Mouse (Mus musculus) stomach, postnatal 0 days (tissue): ENCODE measurements around the gene Necap2. TPM values are rescaled to one million over a fixed set of nuclear protein-coding genes. Genes with fewer than 3 reads are reported as not detected.

Experiments
- ATAC-seq: fragments of 200-750 bp; cut with Nextera tagmentation; 2 replicates; pipeline ENCODE4 v1.8.0; 2017; ENCODE audit not compliant: low FRiP score, low TSS enrichment
- DNase-seq: peaks from one replicate; pipeline ENCODE4 v3.0.0-alpha.2; 2016; ENCODE audit warnings: low spot score
- H3K27ac ChIP-seq: fragments of 300-500 bp; sonication (generic); replicated peaks from 2 replicates; pipeline ENCODE4 v1.5.1; 2014; ENCODE audit warnings: mild to moderate bottlenecking, control low read depth
- H3K27me3 ChIP-seq: fragments of 300-500 bp; sonication (generic); 2 replicates; pipeline ENCODE4 v1.6.1; 2014; ENCODE audit warnings: low read length; ENCODE audit not compliant: control insufficient read depth, insufficient read depth
- H3K36me3 ChIP-seq: fragments of 300-500 bp; sonication (generic); 2 replicates; pipeline ENCODE4 v1.6.1; 2014; ENCODE audit warnings: low read length, mixed read lengths; ENCODE audit not compliant: control insufficient read depth, insufficient read depth
- H3K4me1 ChIP-seq: fragments of 300-500 bp; sonication (generic); replicated peaks from 2 replicates; pipeline ENCODE4 v1.6.1; 2014; ENCODE audit warnings: antibody characterized with exemption; ENCODE audit not compliant: control insufficient read depth, insufficient read depth
- H3K4me2 ChIP-seq: fragments of 300-500 bp; sonication (generic); replicated peaks from 2 replicates; pipeline ENCODE4 v1.6.1; 2014; ENCODE audit warnings: low read depth, mild to moderate bottlenecking, control low read depth, moderate library complexity
- H3K4me3 ChIP-seq: fragments of 300-500 bp; sonication (generic); 2 replicates; pipeline ENCODE4 v1.5.1; 2014; ENCODE audit warnings: low read depth, low read length, control low read depth
- H3K9ac ChIP-seq: fragments of 300-500 bp; sonication (generic); 2 replicates; pipeline ENCODE4 v1.6.1; 2014; ENCODE audit warnings: mild to moderate bottlenecking, low read length, control low read depth, mixed read lengths
- H3K9me3 ChIP-seq: fragments of 300-500 bp; sonication (generic); 2 replicates; pipeline ENCODE4 v1.6.1; 2016; ENCODE audit warnings: low read length; ENCODE audit not compliant: control insufficient read depth
- CTCF ChIP-seq: IDR thresholded peaks from 2 replicates; pipeline ENCODE4 v1.5.1; 2016; ENCODE audit warnings: antibody characterized with exemption, low read depth, mild to moderate bottlenecking, moderate library complexity
- EP300 ChIP-seq: optimal IDR thresholded peaks from 2 replicates; pipeline ENCODE3; 2016; ENCODE audit warnings: antibody characterized with exemption
- WGBS: fragments of 180-500 bp; shearing (Covaris S2); extraction: QIAGEN DNeasy Blood & Tissue Kit; methylation state at CpG from one replicate; pipeline ENCODE4 v1.1.7; 2014; 5-methylcytosine and 5-hydroxymethylcytosine counted together
- polyA plus RNA-seq: library from polyadenylated mRNA; unstranded; fragments of >200 nt; fragmentation: Nextera tagmentation; extraction: Ambion mirVana; gene quantifications from 2 replicates; pipeline ENCODE4 v1.2.1, GENCODE M21; 2015

Necap2 gene
- polyA plus RNA-seq, 1 experiment from 2014 or later = 77.7 TPM

DNA sequence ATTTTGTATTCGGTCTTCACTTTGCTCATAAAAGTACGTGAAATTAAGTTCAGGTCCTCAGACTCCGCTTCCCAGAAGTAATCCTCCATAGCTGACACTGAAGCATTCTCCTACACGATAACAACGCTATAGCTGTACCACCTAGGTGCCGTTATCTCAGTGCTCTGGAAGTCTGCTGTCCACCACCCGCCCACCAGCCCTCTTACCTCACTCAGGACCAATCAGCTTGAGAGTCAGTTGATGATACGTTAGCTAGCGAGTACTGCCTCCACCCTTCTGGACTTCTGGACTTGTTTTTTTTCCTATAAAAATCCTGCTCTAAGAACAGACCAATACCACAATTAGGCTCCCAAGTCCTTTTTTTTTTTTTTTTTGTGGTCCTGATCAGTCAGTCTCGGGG, 8.7 kb upstream of the Necap2 start:
- H3K9ac ChIP-seq = no peak overlapping the region
- no peak overlapping the region for H3K27ac ChIP-seq
- 64% methylated on average over 10 of the region's 10 CpGs for WGBS
- no peaks in the 10 kb centered on the region for H3K27me3 ChIP-seq
- H3K4me3 ChIP-seq = no peak overlapping the region
- TF ChIP-seq EP300 = no peak
- no peak for TF ChIP-seq CTCF
- no peak overlapping the region for H3K4me2 ChIP-seq
- DNase-seq (no peak), ATAC-seq (no peak)
- H3K9me3 ChIP-seq = no peaks in the 10 kb centered on the region
- H3K4me1 ChIP-seq = no peaks in the 10 kb centered on the region
- H3K36me3 ChIP-seq = no peaks in the 10 kb centered on the region

DNA sequence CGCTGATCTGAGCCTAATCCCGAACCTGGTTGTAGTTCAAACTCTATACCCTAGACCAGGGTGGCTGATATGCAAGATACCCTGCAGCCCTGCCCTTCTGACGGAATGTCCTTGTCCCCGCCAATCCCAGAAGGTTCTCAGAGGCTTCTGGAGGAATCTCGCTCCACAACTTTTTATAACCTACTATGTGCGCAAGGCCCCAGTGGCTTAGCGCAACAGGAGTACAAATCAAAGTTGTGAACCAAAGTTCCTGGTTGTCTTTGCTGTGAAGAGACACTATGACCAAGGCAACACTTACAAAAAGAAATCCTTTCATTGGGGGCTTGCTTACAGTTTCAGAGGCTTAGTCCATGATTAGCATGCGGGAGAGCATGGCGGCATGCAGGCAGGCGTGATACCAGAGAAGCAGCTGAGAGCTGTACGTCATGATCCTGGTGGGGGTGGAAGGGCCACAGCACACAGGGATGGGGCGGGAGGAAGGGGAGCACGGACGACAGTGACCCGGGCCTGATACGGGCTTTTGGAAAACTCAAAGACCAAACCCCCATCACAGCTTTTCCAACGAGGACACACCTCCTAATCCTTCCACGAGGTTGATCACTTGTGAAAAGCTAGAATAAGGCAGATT, 467 bp upstream of the Necap2 start:
- WGBS = 75% methylated on average over 18 of the region's 18 CpGs
- Histone ChIP-seq H3K4me3 (no peak overlapping the region), H3K4me2 (no peak overlapping the region), H3K9ac (no peak overlapping the region), H3K27ac (no peak overlapping the region), H3K27me3 (no peaks in the 10 kb centered on the region), H3K9me3 (no peaks in the 10 kb centered on the region), H3K4me1 (0 out of 2 replicates have a peak, but pooled peaks cover 2% of the 10 kb centered on the region), H3K36me3 (no peaks in the 10 kb centered on the region)
- DNase-seq = no peak
- no peak for ATAC-seq
- TF ChIP-seq CTCF (no peak), EP300 (no peak)

DNA sequence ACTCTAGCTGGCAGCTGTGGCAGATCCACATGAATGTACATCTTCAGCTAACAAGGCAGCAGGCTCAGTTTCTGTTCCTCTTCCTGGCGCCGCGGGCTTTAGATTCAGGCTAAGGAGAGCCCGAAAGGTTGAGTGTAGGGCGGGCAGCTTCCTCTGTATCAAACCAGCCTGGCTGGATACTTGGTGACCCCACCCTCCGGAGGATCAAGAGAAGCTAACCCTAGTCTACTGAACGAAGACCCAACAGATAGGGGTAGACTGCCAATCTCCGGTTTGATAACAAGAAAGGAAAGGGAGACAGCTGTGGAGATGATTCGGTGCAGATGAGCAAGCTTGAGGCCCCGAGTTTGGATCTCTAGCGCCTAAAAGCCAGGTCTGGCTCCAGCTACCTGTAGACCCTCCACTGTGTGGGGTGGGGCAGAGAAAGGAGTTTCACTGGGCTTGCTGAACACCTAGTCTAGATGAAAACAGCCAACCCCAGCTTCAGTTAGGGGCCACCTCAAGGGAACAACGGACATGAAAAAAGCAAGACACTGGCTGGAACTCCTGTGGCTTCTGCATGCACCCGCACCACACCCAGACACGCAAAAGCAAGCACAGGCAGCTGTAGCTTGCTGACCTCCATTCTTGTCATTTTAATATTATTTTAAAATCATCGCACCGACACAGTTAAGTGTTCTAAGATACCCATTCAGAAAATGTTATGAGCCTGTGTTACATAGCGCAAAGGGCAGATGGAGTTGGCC, 1.2 kb downstream of the Necap2 start:
- WGBS = 62% methylated on average over 17 of the region's 17 CpGs
- H3K36me3 ChIP-seq = peaks cover 6% of the 10 kb centered on the region; the same call in 1 of the 2 replicates
- peak overlapping the region; percentile 89 for H3K4me3 ChIP-seq
- no peak for TF ChIP-seq CTCF
- no peak for TF ChIP-seq EP300
- H3K9ac ChIP-seq = peak overlapping the region; percentile 89
- 0 out of 2 replicates have a peak, but pooled peaks cover 2% of the 10 kb centered on the region for H3K4me1 ChIP-seq
- no peak for ATAC-seq
- peak overlapping the region; percentile 95 for H3K4me2 ChIP-seq
- no peaks in the 10 kb centered on the region for H3K27me3 ChIP-seq
- H3K9me3 ChIP-seq = no peaks in the 10 kb centered on the region
- H3K27ac ChIP-seq = peak overlapping the region; percentile 61
- no peak for DNase-seq

DNA sequence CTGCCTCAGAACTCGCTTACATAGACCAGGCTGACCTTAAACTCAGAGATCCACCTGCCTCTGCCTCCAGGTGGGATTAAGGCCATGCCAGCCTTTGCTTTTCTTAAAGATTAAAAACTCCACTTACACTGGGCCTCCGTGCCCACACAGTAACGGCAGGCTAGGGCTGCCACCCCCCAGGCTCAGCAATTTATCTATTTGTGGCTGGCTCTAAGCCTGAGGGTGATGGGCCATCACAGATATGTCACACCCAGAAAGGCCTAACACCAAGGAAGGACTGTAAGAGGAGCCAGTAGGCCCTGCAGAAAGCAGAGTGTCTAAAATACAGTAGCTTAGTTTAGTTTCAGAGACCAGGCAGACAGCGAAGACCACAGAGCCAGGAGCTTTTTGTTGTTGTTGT, 4.0 kb downstream of the Necap2 start:
- no peaks in the 10 kb centered on the region for H3K27me3 ChIP-seq
- 84% methylated on average over 4 of the region's 4 CpGs for WGBS
- no peaks in the 10 kb centered on the region for H3K9me3 ChIP-seq
- ATAC-seq (no peak), DNase-seq (no peak)
- no peak overlapping the region for H3K27ac ChIP-seq
- TF ChIP-seq EP300 (no peak), CTCF (no peak)
- 0 out of 2 replicates have a peak overlapping the region, but pooled peaks have one; percentile 27 for H3K9ac ChIP-seq
- peaks cover 19% of the 10 kb centered on the region for H3K36me3 ChIP-seq
- no peak overlapping the region for H3K4me2 ChIP-seq
- no peak overlapping the region for H3K4me3 ChIP-seq
- 0 out of 2 replicates have a peak, but pooled peaks cover 2% of the 10 kb centered on the region for H3K4me1 ChIP-seq

DNA sequence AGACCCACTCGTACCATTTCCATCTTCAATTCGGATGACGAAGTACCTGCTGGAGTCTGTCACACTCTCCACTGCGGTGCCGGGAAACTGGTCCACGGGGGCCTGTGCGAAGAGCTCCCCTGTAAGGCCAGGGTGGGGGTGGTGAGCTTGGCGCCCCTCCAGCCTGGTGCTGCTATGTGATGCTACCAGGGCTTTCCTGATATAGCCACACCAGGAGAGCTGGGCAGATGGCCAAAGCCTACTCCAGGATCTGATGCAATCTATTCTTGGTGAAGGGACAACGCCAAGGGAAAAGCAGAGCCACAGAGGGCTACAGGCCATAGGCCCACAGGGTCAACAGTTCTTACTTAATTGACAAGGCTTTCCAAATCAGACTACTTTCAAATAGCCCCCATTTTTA, 4.5 kb downstream of the Necap2 start:
- Histone ChIP-seq H3K9me3 (no peaks in the 10 kb centered on the region), H3K9ac (0 out of 2 replicates have a peak overlapping the region, but pooled peaks have one; percentile 27), H3K36me3 (peaks cover 23% of the 10 kb centered on the region), H3K4me2 (no peak overlapping the region), H3K27me3 (no peaks in the 10 kb centered on the region), H3K27ac (no peak overlapping the region), H3K4me3 (no peak overlapping the region), H3K4me1 (0 out of 2 replicates have a peak, but pooled peaks cover 2% of the 10 kb centered on the region)
- WGBS = 75% methylated on average over 9 of the region's 9 CpGs
- ATAC-seq (no peak), DNase-seq (no peak)
- no peak for TF ChIP-seq CTCF
- no peak for TF ChIP-seq EP300

DNA sequence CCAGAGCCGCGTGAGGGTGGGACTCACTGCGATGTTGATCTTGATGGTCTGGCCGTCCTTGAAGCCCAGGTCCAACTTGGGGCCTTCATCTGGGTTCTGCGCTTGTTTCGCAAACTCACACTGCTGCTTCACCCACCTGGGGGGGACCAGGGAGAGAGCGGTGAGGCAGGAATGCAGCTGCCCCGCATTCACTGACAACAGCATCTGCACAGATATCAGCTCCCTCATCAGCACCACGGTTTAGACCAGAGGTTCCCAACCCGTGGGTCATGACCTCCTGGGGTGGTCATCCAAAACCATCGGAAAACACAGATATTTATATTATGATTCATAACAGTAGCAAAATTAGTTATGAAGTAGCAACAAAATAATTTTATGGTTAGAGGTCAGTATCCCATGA, 5.7 kb downstream of the Necap2 start:
- TF ChIP-seq CTCF (no peak), EP300 (no peak)

More for the DNA sequence above, 5.7 kb downstream of the Necap2 start:
- ATAC-seq (no peak), DNase-seq (no peak)
- Histone ChIP-seq H3K27ac (no peak overlapping the region), H3K27me3 (no peaks in the 10 kb centered on the region), H3K4me1 (0 out of 2 replicates have a peak, but pooled peaks cover 2% of the 10 kb centered on the region), H3K4me3 (no peak overlapping the region), H3K9me3 (no peaks in the 10 kb centered on the region), H3K36me3 (peaks cover 35% of the 10 kb centered on the region), H3K4me2 (no peak overlapping the region), H3K9ac (no peak overlapping the region)
- 85% methylated on average over 11 of the region's 11 CpGs for WGBS
